Mouse (Mus musculus): ENCODE measurements around the gene Fmod.

GRCm38 (mm10) chr1:133991277-133991676, 45.8 kb upstream of the Fmod start:
- TF ChIP-seq POLR2A (IDR thresholded peaks at IDR 0.05; ENCODE audit: borderline replicate concordance, control insufficient read depth, low read depth, low read length) (no peak), CTCF (IDR thresholded peaks at IDR 0.05; ENCODE audit: control insufficient read depth, insufficient read depth, low read length) (no peak)

Measured in bone marrow, adult 2 months (tissue).